1 mouse cellular context compared by ENCODE assay signal in the genomic region with DNA sequence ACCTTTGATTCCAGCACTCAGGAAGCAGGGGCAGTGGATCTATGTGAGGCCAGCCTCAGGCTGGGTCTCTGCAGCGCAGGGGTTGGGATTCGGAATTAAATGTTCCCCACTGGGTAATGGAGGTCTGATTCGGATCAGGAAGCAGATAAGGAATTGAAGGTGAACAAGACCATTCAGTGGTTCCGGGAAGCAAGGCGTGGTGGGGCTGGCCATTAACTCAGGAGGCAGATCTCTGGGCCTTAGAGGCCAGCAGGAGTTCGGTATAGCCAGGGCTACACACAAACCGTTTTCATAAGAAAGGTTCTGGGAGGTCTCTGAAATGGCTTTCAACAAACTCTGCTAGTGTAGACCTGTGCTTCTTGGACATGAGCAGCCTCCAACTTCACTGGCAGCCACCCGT.
TF ChIP-seq lines count a peak whose summit lies in the region.

No protein-coding gene starts in this region.

TF ChIP-seq in CH12.LX, 34 proteins besides CTCF, POLR2A, EP300 and RAD21 (continued from another document):
- 0 out of 2 replicates have a peak, but pooled peaks have one; percentile 9 for TF ChIP-seq BHLHE40 (IDR thresholded peaks at IDR 0.05; ENCODE audit: low read depth, low read length)
